29 mouse cellular contexts compared by ENCODE assay signal in genomic region chr2:119050132-119050650, GRCm38 (mm10). TPM values are rescaled to one million over a fixed set of nuclear protein-coding genes. Genes with fewer than 3 reads are reported as not detected.
DNase-seq lines count a peak whose midpoint lies in the region; ATAC-seq and TF ChIP-seq lines count a peak whose summit lies in the region.
"Had no signal": no experiment of that assay in that cellular context is flagged by ENCODE, and none has a peak within 500 bp of the region (broad histone marks: within the 10 kb centered on the region; RNA-seq: fewer than 3 reads in every experiment).

No protein-coding gene starts in this region.

- TF ChIP-seq EP300 in liver, embryonic 14.5 days (IDR thresholded peaks at IDR 0.05; ENCODE audit: low read depth) = no peak
- TF ChIP-seq EP300 in liver, postnatal 0 days (IDR thresholded peaks at IDR 0.05; ENCODE audit: low read depth) = no peak

- ATAC-seq in liver, embryonic 14.5 days (ENCODE audit: insufficient read depth) = no peak
- no peak for ATAC-seq in liver, postnatal 0 days
- ATAC-seq: activated CD4-positive, CD25-positive, alpha-beta regulatory T cell, adult 4 months; CD4-positive, CD25-positive, alpha-beta regulatory T cell, adult 4 months; forebrain, embryonic 15.5 days; hindbrain, postnatal 0 days; inflammation-experienced regulatory T-cells, adult 6 months had no signal

- 61% methylated on average over 4 of the region's 4 CpGs for WGBS in liver, embryonic 14.5 days (ENCODE audit: insufficient replicate concordance)
- 50% methylated on average over 4 of the region's 4 CpGs for WGBS in liver, postnatal 0 days (ENCODE audit: insufficient replicate concordance)

- no peaks in the 10 kb centered on the region for H3K27me3 ChIP-seq in liver, embryonic 14.5 days (ENCODE audit: control insufficient read depth, insufficient read depth, low read length)
- no peaks in the 10 kb centered on the region for H3K27me3 ChIP-seq in liver, postnatal 0 days (ENCODE audit: insufficient read depth, low read length)
- H3K27me3 ChIP-seq: embryonic facial prominence, embryonic 12.5 days; embryonic facial prominence, embryonic 15.5 days; forebrain, embryonic 12.5 days; forebrain, embryonic 15.5 days; heart, embryonic 13.5 days had no signal

- DNase-seq in kidney, adult 9 months = peak; percentile 31
- no peak for DNase-seq in kidney, postnatal 36 days
- DNase-seq in liver, embryonic 14.5 days (ENCODE audit: low read depth in 3 of 3, low spot score in 3 of 3) = no peak
- DNase-seq in liver, postnatal 0 days = no peak
- peak; percentile 54 for DNase-seq in MEL-GATA-1-ER (ENCODE audit: extremely low read depth, low read depth)
- no peak for DNase-seq in thymus, adult 18-20 months
- DNase-seq in urinary bladder, postnatal 25 days (ENCODE audit: low spot score) = no peak
- no peak for DNase-seq in adrenal gland, adult (ENCODE audit: inconsistent age in 2 of 2, low spot score in 1 of 2)
- DNase-seq: adrenal gland, postnatal 14 days; cerebellum, adult 11 months; cerebellum, adult 2 months; cerebellum, adult 9-11 months; cerebellum, postnatal 25 days; gastrocnemius, postnatal 10 days; gastrocnemius, postnatal 36 days; heart, adult 2 months; heart, postnatal 14 days; heart, postnatal 4 days had no signal

- no peak overlapping the region for H3K27ac ChIP-seq in liver, embryonic 14.5 days
- no peak overlapping the region for H3K27ac ChIP-seq in liver, postnatal 0 days (ENCODE audit: low read depth)
- H3K27ac ChIP-seq: embryonic facial prominence, embryonic 12.5 days; embryonic facial prominence, embryonic 15.5 days; forebrain, embryonic 12.5 days; forebrain, embryonic 15.5 days; heart, adult 2 months; heart, embryonic 10.5 days; heart, embryonic 13.5 days; hindbrain, embryonic 14.5 days; hindbrain, postnatal 0 days had no signal

- TF ChIP-seq CTCF in liver, embryonic 14.5 days (IDR thresholded peaks at IDR 0.05; ENCODE audit: low read depth) = no peak
- no peak for TF ChIP-seq CTCF in liver, postnatal 0 days (IDR thresholded peaks at IDR 0.05; ENCODE audit: low read depth)

- peaks cover 3 to 6% of the 10 kb centered on the region in 2 experiments for H3K4me1 ChIP-seq in liver, embryonic 14.5 days (replicated peaks; ENCODE audit: control insufficient read depth in 2 of 2, insufficient read depth in 2 of 2, low read length in 1 of 2)
- peaks cover 12% of the 10 kb centered on the region for H3K4me1 ChIP-seq in liver, postnatal 0 days (ENCODE audit: insufficient read depth)
- H3K4me1 ChIP-seq: embryonic facial prominence, embryonic 15.5 days had no signal

- no peaks in the 10 kb centered on the region for H3K9me3 ChIP-seq in liver, embryonic 14.5 days (ENCODE audit: control insufficient read depth, low read length)
- no peaks in the 10 kb centered on the region for H3K9me3 ChIP-seq in liver, postnatal 0 days (ENCODE audit: low read length)
- H3K9me3 ChIP-seq: embryonic facial prominence, embryonic 12.5 days; embryonic facial prominence, embryonic 15.5 days; forebrain, embryonic 12.5 days; forebrain, embryonic 15.5 days; heart, embryonic 10.5 days; heart, embryonic 13.5 days had no signal

- H3K4me2 ChIP-seq in liver, embryonic 14.5 days (ENCODE audit: low read depth) = 0 out of 2 replicates have a peak overlapping the region, but pooled peaks have one; percentile 38
- H3K4me2 ChIP-seq in liver, postnatal 0 days (ENCODE audit: low read depth, low read length) = no peak overlapping the region
- H3K4me2 ChIP-seq: embryonic facial prominence, embryonic 12.5 days; embryonic facial prominence, embryonic 15.5 days; forebrain, embryonic 12.5 days; forebrain, embryonic 15.5 days; heart, embryonic 13.5 days; hindbrain, embryonic 14.5 days had no signal

- H3K4me3 ChIP-seq in liver, embryonic 14.5 days (ENCODE audit: insufficient read depth in 1 of 2, low read depth in 2 of 2, low read length in 2 of 2) = no peak overlapping the region
- no peak overlapping the region for H3K4me3 ChIP-seq in liver, postnatal 0 days (ENCODE audit: low read depth, low read length)
- H3K4me3 ChIP-seq: embryonic facial prominence, embryonic 12.5 days; embryonic facial prominence, embryonic 15.5 days; forebrain, embryonic 12.5 days; forebrain, embryonic 15.5 days; heart, adult 2 months; heart, embryonic 10.5 days; heart, embryonic 13.5 days had no signal

- no peak overlapping the region for H3K9ac ChIP-seq in liver, embryonic 14.5 days (replicated peaks)
- no peak overlapping the region for H3K9ac ChIP-seq in liver, postnatal 0 days (replicated peaks)
- H3K9ac ChIP-seq: embryonic facial prominence, embryonic 12.5 days; embryonic facial prominence, embryonic 15.5 days; forebrain, embryonic 12.5 days; forebrain, embryonic 15.5 days; heart, embryonic 13.5 days; hindbrain, embryonic 14.5 days had no signal

- no peaks in the 10 kb centered on the region for H3K36me3 ChIP-seq in liver, embryonic 14.5 days (replicated peaks; ENCODE audit: control insufficient read depth, insufficient read depth, low read depth)
- H3K36me3 ChIP-seq in liver, postnatal 0 days (replicated peaks; ENCODE audit: insufficient read depth, low read length) = no peaks in the 10 kb centered on the region
- H3K36me3 ChIP-seq: embryonic facial prominence, embryonic 12.5 days; embryonic facial prominence, embryonic 15.5 days; forebrain, embryonic 15.5 days; heart, embryonic 10.5 days; heart, embryonic 13.5 days had no signal

RNA-seq across cellular contexts. Expression of gene Knl1, which starts 3.3 kb away (rescaled TPM):
- 3.4 and 6.2 TPM in 2 replicates for polyA plus RNA-seq in liver, embryonic 14.5 days (2012; rRNA removed)
- 45.5 and 49.7 TPM in 2 replicates for polyA plus RNA-seq in liver, embryonic 14.5 days (2014; fragmentation: Nextera tagmentation; extraction: Ambion mirVana)
- polyA plus RNA-seq in liver, postnatal 0 days (2015; fragmentation: Nextera tagmentation; extraction: Ambion mirVana) = 34.0 and 35.2 TPM in 2 replicates

RNA-seq across cellular contexts. Expression of gene Rpusd2, which starts 15.6 kb away (rescaled TPM):
- polyA plus RNA-seq in liver, embryonic 14.5 days (2012; rRNA removed) = 3.6 and 4.0 TPM in 2 replicates
- 2.3 and 3.0 TPM in 2 replicates for polyA plus RNA-seq in liver, embryonic 14.5 days (2014; fragmentation: Nextera tagmentation; extraction: Ambion mirVana)
- polyA plus RNA-seq in liver, postnatal 0 days (2015; fragmentation: Nextera tagmentation; extraction: Ambion mirVana) = 1.3 and 2.1 TPM in 2 replicates

RNA-seq across cellular contexts. Expression of gene Ccdc32, which starts 21.0 kb away (rescaled TPM):
- polyA plus RNA-seq in liver, embryonic 14.5 days (2012; rRNA removed) = 5.4 and 6.9 TPM in 2 replicates
- 12.6 and 12.9 TPM in 2 replicates for polyA plus RNA-seq in liver, embryonic 14.5 days (2014; fragmentation: Nextera tagmentation; extraction: Ambion mirVana)
- 12.2 and 12.8 TPM in 2 replicates for polyA plus RNA-seq in liver, postnatal 0 days (2015; fragmentation: Nextera tagmentation; extraction: Ambion mirVana)

Comparison
In these comparisons a context has a peak if more than half of its experiments do, and no peak if none do; other contexts are left out.
1. DNase-seq: peak in kidney, adult 9 months (single experiment) and MEL-GATA-1-ER (single experiment); none in kidney, postnatal 36 days (0 of 2), liver, embryonic 14.5 days (0 of 3), liver, postnatal 0 days (single experiment), thymus, adult 18-20 months (0 of 2), urinary bladder, postnatal 25 days (single experiment) and adrenal gland, adult (0 of 2).